Mouse (Mus musculus): ENCODE measurements at regions not wholly inside any gene's neighbourhood (a gene's known extent, or its start where the extent isn't known, plus 50 kb on each side); places are given as distances from the start of the nearest gene placed in this dataset.

- H3K36me3 ChIP-seq (ENCODE audit: control insufficient read depth, insufficient read depth, low read length) = no peaks in the 10 kb centered on the region
- 68% methylated on average over 5 of the region's 5 CpGs for WGBS
- TF ChIP-seq POLR2A (IDR thresholded peaks at IDR 0.05; ENCODE audit: low read depth, low read length) (no peak), CTCF (IDR thresholded peaks at IDR 0.05; ENCODE audit: extremely low read depth, insufficient read length, insufficient replicate concordance, low read depth, low read length) (no peak)
These were observed 58.3 kb upstream of the Cwc22 start for GRCm38 (mm10) chr2:78004426-78004825.

More at GRCm38 (mm10) chr2:78004426-78004825, 58.3 kb upstream of the Cwc22 start:
- Histone ChIP-seq H3K27me3 (ENCODE audit: control insufficient read depth, insufficient read depth, low read length) (no peaks in the 10 kb centered on the region), H3K4me1 (ENCODE audit: control insufficient read depth, insufficient read depth, insufficient read length, low read length) (no peaks in the 10 kb centered on the region), H3K4me3 (ENCODE audit: low read depth, low read length) (no peak overlapping the region), H3K27ac (ENCODE audit: insufficient read depth, low read depth, low read length) (no peak overlapping the region)

All from small intestine, adult 2 months (tissue).